Mouse (Mus musculus): ENCODE measurements around the gene Tcerg1l.

DNA sequence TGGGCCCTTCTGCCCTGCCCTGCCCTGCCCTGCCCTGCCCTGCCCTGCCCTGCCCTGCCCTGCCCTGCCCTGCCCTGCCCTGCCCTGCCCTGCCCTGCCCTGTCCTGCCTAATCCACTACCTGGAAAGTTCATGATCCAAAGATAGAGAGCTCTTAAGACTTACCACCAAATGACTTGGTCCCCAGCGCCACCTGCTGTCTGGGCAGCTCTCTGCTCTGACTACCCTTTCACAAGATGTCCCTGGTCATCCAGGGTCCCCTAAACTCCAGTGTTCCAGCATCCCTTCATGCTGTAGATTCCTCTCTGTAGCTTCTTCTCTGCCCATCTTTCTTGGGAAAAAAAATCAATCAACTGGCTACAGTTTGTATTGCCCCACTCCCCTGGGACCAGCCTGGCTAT lies 31.3 kb upstream of the Tcerg1l start:
- TF ChIP-seq GATA1 (IDR thresholded peaks at IDR 0.05; ENCODE audit: borderline replicate concordance, low read length) (no peak), FLI1 (IDR thresholded peaks at IDR 0.05; ENCODE audit: low read length) (no peak)

All from megakaryocyte, embryonic 14.5 days (primary cell).